Mouse (Mus musculus): ENCODE data around the gene Zbtb43. TPM values are rescaled to one million over a fixed set of nuclear protein-coding genes. Genes with fewer than 3 reads are reported as not detected.

Gene Zbtb43
- polyA plus RNA-seq, 1 experiment from 2014 or later, result 6.1 TPM

DNA sequence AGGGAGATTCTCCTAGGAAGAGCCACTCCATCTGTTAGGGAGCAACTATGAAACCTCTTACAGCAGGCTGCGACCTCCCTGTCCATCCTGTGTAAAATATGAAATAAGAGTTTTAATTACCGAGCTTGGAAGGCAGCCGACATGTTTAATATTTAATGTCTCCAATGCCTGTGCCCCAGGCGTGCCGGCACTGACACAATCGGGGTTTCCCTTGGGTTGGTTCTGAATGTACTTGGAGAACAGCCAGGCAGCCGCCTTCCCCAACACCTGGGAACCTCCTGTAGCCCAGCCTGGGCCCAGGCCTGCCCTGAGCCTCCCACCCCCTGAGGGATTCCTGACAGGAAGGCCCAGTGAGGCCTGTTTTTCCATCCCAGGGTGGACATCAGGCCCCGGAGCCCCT is 19.0 kb upstream of the Zbtb43 start:
- no peaks in the 10 kb centered on the region for H3K9me3 ChIP-seq (replicated peaks; ENCODE audit: control insufficient read depth, low read length)
- 59% methylated on average over 8 of the region's 8 CpGs for WGBS (ENCODE audit: insufficient replicate concordance)
- no peaks in the 10 kb centered on the region; the same call in 1 of the 2 replicates for H3K27me3 ChIP-seq (ENCODE audit: control insufficient read depth, insufficient read depth, low read depth, low read length)
- no peak overlapping the region for H3K9ac ChIP-seq (ENCODE audit: low read depth, low read length)
- H3K36me3 ChIP-seq (ENCODE audit: control insufficient read depth, insufficient read depth), result no peaks in the 10 kb centered on the region
- H3K27ac ChIP-seq (ENCODE audit: low read length), result no peak overlapping the region
- no peak overlapping the region for H3K4me2 ChIP-seq (ENCODE audit: low read depth, low read length)
- no peak for ATAC-seq (ENCODE audit: low read depth)
- no peak overlapping the region for H3K4me3 ChIP-seq (ENCODE audit: low read depth, low read length)
- H3K4me1 ChIP-seq (ENCODE audit: control insufficient read depth, low read depth, low read length), result no peaks in the 10 kb centered on the region

DNA sequence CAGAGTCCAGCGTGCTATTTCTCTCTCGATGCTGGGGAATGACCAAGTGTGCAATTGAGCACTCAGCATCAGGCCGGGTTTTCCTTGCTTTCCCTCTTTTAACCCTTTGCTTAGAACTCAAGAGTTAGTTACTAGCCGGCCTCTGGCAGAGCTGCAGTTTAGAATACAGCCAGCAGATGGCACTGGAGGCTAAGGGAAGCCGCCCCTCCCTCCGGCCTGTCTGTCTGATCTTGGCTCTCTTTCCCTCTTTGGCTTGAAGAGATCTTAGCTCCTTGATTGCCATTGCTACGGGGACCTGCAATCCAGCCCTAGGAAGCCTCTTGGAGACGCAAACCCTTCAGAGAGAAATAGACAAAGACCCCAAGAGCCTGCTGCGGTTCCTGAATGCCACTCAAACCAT is 18.5 kb upstream of the Zbtb43 start:
- no peaks in the 10 kb centered on the region for H3K9me3 ChIP-seq (replicated peaks; ENCODE audit: control insufficient read depth, low read length)
- H3K36me3 ChIP-seq (ENCODE audit: control insufficient read depth, insufficient read depth), result no peaks in the 10 kb centered on the region
- H3K27ac ChIP-seq (ENCODE audit: low read length), result no peak overlapping the region
- H3K4me1 ChIP-seq (ENCODE audit: control insufficient read depth, low read depth, low read length), result no peaks in the 10 kb centered on the region
- ATAC-seq (ENCODE audit: low read depth), result no peak
- H3K4me3 ChIP-seq (ENCODE audit: low read depth, low read length), result no peak overlapping the region
- no peak overlapping the region for H3K9ac ChIP-seq (ENCODE audit: low read depth, low read length)
- no peaks in the 10 kb centered on the region; the same call in 1 of the 2 replicates for H3K27me3 ChIP-seq (ENCODE audit: control insufficient read depth, insufficient read depth, low read depth, low read length)
- 7% methylated on average over 9 of the region's 9 CpGs for WGBS (ENCODE audit: insufficient replicate concordance)
- no peak overlapping the region for H3K4me2 ChIP-seq (ENCODE audit: low read depth, low read length)

DNA sequence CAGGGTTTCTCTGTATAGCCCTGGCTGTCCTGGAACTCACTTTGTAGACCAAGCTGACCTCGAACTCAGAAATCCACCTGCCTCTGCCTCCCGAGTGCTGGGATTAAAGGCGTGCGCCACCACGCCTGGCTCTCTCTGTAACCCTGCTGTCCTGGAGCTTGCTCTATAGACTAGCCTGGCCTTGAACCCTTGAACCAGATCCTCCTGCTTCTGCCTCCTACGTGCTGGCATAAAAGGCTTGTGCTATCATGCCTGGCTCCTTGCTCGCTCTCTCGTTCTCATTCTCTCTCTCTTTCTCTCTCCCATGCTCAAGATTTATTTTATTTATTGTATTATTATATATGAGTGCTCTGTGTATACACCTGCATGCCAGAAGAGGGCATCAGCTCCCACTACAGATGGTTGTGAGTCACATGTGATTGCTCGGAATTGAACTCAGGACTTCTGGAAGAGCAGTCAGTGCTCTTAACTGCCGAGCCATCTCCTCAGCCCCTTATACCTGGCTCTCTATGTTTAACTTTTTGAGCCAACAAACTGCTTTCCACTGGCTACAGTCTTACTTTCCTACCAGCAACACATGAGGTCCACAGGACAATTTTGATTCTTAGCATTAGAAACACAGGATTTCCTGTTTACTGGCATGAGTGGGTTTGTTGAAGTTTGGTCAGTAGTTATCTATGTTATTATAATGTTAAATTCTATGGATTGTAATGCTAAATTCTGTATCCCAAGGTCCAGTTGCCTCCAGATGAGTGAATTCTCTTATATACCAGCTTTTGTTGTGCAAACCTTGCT is 9.8 kb upstream of the Zbtb43 start:
- 66% methylated on average over 10 of the region's 10 CpGs for WGBS (ENCODE audit: insufficient replicate concordance)
- Histone ChIP-seq H3K9me3 (replicated peaks; ENCODE audit: control insufficient read depth, low read length) (no peaks in the 10 kb centered on the region), H3K4me2 (ENCODE audit: low read depth, low read length) (no peak overlapping the region), H3K4me1 (ENCODE audit: control insufficient read depth, low read depth, low read length) (no peaks in the 10 kb centered on the region), H3K36me3 (ENCODE audit: control insufficient read depth, insufficient read depth) (no peaks in the 10 kb centered on the region), H3K27ac (ENCODE audit: low read length) (no peak overlapping the region), H3K4me3 (ENCODE audit: low read depth, low read length) (no peak overlapping the region), H3K27me3 (ENCODE audit: control insufficient read depth, insufficient read depth, low read depth, low read length) (no peaks in the 10 kb centered on the region), H3K9ac (ENCODE audit: low read depth, low read length) (no peak overlapping the region)
- no peak for ATAC-seq (ENCODE audit: low read depth)

DNA sequence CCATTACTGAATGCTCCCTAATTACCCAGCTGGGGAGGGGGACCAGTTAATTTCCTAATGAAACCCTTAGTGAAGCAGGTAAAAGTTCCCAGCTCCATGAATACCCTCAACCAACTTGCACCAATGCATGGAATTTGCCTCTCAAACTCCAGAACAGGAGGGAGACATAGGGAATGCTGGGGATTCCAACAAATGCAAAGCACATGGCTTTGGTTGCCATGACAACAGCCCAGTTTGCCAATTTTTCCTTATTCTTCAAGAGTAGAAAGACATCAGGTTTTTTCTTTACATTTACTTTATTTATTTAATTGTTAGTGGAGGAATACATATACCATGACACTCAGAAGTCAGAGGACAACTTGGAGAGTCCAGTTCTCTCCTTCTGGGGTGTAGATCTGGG is 7.6 kb upstream of the Zbtb43 start:
- H3K36me3 ChIP-seq (ENCODE audit: control insufficient read depth, insufficient read depth), result no peaks in the 10 kb centered on the region

DNA sequence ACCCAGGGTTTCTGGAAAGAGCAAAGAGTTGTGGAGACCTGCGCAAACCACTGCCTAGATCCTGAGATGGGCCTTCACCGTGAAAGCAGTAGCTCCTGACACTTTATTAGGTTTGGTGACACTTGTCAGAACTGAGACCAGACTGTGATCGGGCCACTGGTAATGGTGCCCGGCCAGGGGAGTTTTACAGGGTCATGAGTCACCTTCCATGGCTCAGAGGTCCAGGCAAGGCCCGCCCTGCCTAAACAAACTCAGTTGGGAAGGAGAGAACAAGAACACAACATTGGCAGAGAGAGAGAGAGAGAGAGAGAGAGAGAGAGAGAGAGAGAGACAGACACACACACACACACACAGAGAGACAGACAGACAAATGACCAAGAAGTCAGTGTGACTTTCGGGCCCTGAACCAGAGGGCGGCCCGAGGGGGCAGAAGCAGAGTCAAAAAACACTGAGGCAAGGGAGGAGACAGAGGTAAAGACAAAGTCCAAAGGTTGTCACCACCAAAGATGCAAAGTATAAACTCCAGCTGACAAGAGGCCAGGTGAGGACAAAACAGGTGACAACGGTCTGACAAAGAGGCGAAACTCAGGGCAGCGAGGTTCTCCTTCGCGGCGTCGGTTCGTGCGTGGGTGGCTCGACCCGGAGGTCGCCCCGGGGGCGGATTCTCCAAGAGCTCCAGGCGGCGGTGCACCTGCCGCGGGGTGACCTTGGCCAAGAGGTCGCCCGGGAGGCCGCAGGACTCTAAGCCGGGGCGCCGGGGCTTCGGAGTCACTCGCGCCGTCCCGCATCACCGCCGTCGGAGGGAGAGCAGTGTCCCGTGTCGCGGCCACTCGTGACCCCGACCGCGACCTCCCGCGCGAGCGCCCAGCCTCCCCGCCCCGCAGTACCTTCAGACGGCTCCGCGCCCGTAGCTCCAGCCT is 553 bp downstream of the Zbtb43 start:
- Histone ChIP-seq H3K4me2 (ENCODE audit: low read depth, low read length) (peak overlapping the region; percentile 58), H3K4me3 (ENCODE audit: low read depth, low read length) (peak overlapping the region; percentile 90), H3K4me1 (ENCODE audit: control insufficient read depth, low read depth, low read length) (peaks cover 6% of the 10 kb centered on the region), H3K9ac (ENCODE audit: low read depth, low read length) (peak overlapping the region; percentile 92), H3K27ac (ENCODE audit: low read length) (peak overlapping the region; percentile 85), H3K9me3 (replicated peaks; ENCODE audit: control insufficient read depth, low read length) (no peaks in the 10 kb centered on the region), H3K27me3 (ENCODE audit: control insufficient read depth, insufficient read depth, low read depth, low read length) (no peaks in the 10 kb centered on the region), H3K36me3 (ENCODE audit: control insufficient read depth, insufficient read depth) (peaks cover 1% of the 10 kb centered on the region; the same call in 1 of the 2 replicates)
- WGBS (ENCODE audit: insufficient replicate concordance), result 3% methylated on average over 57 of the region's 57 CpGs
- peak; percentile 51 for ATAC-seq (ENCODE audit: low read depth)

More for the DNA sequence above, 7.6 kb upstream of the Zbtb43 start:
- Histone ChIP-seq H3K27me3 (ENCODE audit: control insufficient read depth, insufficient read depth, low read depth, low read length) (no peaks in the 10 kb centered on the region), H3K4me2 (ENCODE audit: low read depth, low read length) (no peak overlapping the region), H3K27ac (ENCODE audit: low read length) (no peak overlapping the region), H3K4me3 (ENCODE audit: low read depth, low read length) (no peak overlapping the region), H3K4me1 (ENCODE audit: control insufficient read depth, low read depth, low read length) (no peaks in the 10 kb centered on the region), H3K9me3 (replicated peaks; ENCODE audit: control insufficient read depth, low read length) (no peaks in the 10 kb centered on the region), H3K9ac (ENCODE audit: low read depth, low read length) (no peak overlapping the region)
- no peak for ATAC-seq (ENCODE audit: low read depth)

DNA sequence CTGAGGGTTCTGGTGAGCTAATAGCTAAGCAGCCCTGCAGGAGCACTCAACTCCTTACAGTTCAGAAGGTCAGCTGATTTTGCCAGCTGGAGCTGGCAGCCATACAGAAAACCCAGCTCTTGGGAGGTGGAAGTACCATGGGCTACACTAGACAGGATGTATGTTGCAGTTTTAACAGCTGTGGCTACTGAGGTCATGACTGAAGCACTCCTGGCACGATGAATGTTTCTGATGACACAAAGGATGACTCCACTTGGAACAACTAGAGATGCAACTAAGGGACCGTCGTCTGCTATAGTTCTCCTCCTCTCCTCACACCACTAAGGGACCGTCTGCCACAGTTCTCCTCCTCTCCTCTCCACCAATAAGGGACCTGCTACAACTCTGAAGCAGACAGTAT is 2.4 kb downstream of the Zbtb43 start:
- Histone ChIP-seq H3K27me3 (ENCODE audit: control insufficient read depth, insufficient read depth, low read depth, low read length) (no peaks in the 10 kb centered on the region), H3K4me1 (ENCODE audit: control insufficient read depth, low read depth, low read length) (peaks cover 6% of the 10 kb centered on the region), H3K9me3 (replicated peaks; ENCODE audit: control insufficient read depth, low read length) (no peaks in the 10 kb centered on the region), H3K27ac (ENCODE audit: low read length) (no peak overlapping the region), H3K36me3 (ENCODE audit: control insufficient read depth, insufficient read depth) (peaks cover 3% of the 10 kb centered on the region; the same call in 1 of the 2 replicates), H3K9ac (ENCODE audit: low read depth, low read length) (no peak overlapping the region), H3K4me2 (ENCODE audit: low read depth, low read length) (no peak overlapping the region), H3K4me3 (ENCODE audit: low read depth, low read length) (no peak overlapping the region)
- ATAC-seq (ENCODE audit: low read depth), result no peak
- WGBS (ENCODE audit: insufficient replicate concordance), result 73% methylated on average over 4 of the region's 4 CpGs

DNA sequence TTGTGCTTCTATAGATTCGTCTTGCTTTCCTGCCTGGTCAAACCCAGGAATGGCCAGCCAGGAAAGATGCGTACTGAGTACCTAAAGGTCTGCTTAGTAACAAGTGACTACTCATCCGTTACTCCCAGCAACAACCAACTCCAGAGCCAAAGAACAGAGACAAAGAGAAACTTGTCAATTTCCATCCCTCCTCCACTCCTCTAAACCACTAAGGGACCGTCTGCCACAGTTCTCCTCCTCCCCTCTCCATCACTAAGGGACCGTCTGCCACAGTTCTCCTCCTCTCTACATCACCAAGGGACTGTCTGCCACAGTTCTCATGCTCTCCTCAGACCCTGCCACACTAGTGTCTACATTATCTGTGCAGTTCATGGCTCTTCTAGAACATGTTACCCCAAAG is 3.1 kb downstream of the Zbtb43 start:
- no peak for ATAC-seq (ENCODE audit: low read depth)
- Histone ChIP-seq H3K36me3 (ENCODE audit: control insufficient read depth, insufficient read depth) (peaks cover 3% of the 10 kb centered on the region; the same call in 1 of the 2 replicates), H3K9ac (ENCODE audit: low read depth, low read length) (no peak overlapping the region), H3K27me3 (ENCODE audit: control insufficient read depth, insufficient read depth, low read depth, low read length) (no peaks in the 10 kb centered on the region), H3K4me3 (ENCODE audit: low read depth, low read length) (no peak overlapping the region), H3K4me2 (ENCODE audit: low read depth, low read length) (no peak overlapping the region), H3K4me1 (ENCODE audit: control insufficient read depth, low read depth, low read length) (peaks cover 6% of the 10 kb centered on the region), H3K9me3 (replicated peaks; ENCODE audit: control insufficient read depth, low read length) (no peaks in the 10 kb centered on the region), H3K27ac (ENCODE audit: low read length) (no peak overlapping the region)
- WGBS (ENCODE audit: insufficient replicate concordance), result 72% methylated on average over 5 of the region's 5 CpGs

DNA sequence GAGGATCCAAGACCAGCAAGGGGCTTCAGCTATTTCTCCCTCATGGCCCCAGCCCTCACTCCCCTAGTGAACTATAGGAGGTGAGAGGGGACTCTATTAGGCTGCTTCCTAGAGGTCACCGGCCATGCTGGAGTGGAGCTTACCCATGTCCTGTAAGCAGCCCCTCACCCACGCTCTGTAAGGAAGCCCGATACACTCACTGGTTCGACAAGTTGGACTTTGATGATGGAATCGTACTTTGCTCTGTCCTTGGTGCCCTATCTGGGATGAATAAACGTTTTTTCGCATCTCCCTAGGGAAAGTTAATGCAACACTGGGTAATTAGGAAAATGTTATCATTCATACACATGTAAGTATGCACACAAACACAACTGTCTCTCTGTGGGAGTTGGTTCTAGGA is 6.3 kb downstream of the Zbtb43 start:
- Histone ChIP-seq H3K27me3 (ENCODE audit: control insufficient read depth, insufficient read depth, low read depth, low read length) (no peaks in the 10 kb centered on the region), H3K4me2 (ENCODE audit: low read depth, low read length) (no peak overlapping the region), H3K9me3 (replicated peaks; ENCODE audit: control insufficient read depth, low read length) (no peaks in the 10 kb centered on the region), H3K9ac (ENCODE audit: low read depth, low read length) (no peak overlapping the region), H3K27ac (ENCODE audit: low read length) (no peak overlapping the region), H3K4me3 (ENCODE audit: low read depth, low read length) (no peak overlapping the region), H3K36me3 (ENCODE audit: control insufficient read depth, insufficient read depth) (peaks cover 3% of the 10 kb centered on the region), H3K4me1 (ENCODE audit: control insufficient read depth, low read depth, low read length) (peaks cover 4% of the 10 kb centered on the region; the same call in 1 of the 2 replicates)
- ATAC-seq (ENCODE audit: low read depth), result no peak
- 69% methylated on average over 7 of the region's 7 CpGs for WGBS (ENCODE audit: insufficient replicate concordance)

DNA sequence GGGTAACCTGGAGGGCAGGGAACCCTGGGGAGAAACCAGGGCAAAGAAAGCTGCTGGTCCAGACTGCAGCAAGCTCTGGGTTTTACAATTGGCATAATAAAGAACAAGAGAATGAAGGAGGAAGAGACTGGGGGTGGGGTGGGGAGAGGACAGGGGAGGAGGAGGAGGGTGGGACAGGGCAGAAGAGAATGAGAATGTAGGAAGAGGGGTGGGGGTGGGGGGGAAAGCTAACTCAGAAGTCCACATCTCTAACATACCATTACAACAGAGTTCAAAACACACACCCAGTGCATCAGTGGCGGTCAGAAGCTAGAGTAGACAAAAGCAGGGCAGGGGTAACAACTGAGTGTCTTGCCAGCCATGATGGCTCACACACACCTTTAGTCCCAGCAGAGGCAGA is 7.3 kb downstream of the Zbtb43 start:
- ATAC-seq (ENCODE audit: low read depth), result no peak
- Histone ChIP-seq H3K27me3 (ENCODE audit: control insufficient read depth, insufficient read depth, low read depth, low read length) (no peaks in the 10 kb centered on the region), H3K4me1 (ENCODE audit: control insufficient read depth, low read depth, low read length) (peaks cover 2% of the 10 kb centered on the region; the same call in 1 of the 2 replicates), H3K9me3 (replicated peaks; ENCODE audit: control insufficient read depth, low read length) (no peaks in the 10 kb centered on the region), H3K4me2 (ENCODE audit: low read depth, low read length) (no peak overlapping the region), H3K27ac (ENCODE audit: low read length) (no peak overlapping the region), H3K9ac (ENCODE audit: low read depth, low read length) (no peak overlapping the region), H3K4me3 (ENCODE audit: low read depth, low read length) (no peak overlapping the region), H3K36me3 (ENCODE audit: control insufficient read depth, insufficient read depth) (peaks cover 3% of the 10 kb centered on the region)
- WGBS (ENCODE audit: insufficient replicate concordance), result 75% methylated on average over 1 of the region's 1 CpGs
